Mouse (Mus musculus) effector memory CD4-positive, alpha-beta T cell, adult 5 months (primary cell): ENCODE data around the gene Col6a1. TPM values are rescaled to one million over a fixed set of nuclear protein-coding genes. Genes with fewer than 3 reads are reported as not detected.

ENCODE experiments used
- polyA plus RNA-seq: library from polyadenylated mRNA; unstranded; fragments of 100-300 nt; shearing (Covaris generic); gene quantifications from one replicate; pipeline ENCODE4 v1.2.1, GENCODE M21; 2017

Col6a1 gene
- not detected for polyA plus RNA-seq

DNA sequence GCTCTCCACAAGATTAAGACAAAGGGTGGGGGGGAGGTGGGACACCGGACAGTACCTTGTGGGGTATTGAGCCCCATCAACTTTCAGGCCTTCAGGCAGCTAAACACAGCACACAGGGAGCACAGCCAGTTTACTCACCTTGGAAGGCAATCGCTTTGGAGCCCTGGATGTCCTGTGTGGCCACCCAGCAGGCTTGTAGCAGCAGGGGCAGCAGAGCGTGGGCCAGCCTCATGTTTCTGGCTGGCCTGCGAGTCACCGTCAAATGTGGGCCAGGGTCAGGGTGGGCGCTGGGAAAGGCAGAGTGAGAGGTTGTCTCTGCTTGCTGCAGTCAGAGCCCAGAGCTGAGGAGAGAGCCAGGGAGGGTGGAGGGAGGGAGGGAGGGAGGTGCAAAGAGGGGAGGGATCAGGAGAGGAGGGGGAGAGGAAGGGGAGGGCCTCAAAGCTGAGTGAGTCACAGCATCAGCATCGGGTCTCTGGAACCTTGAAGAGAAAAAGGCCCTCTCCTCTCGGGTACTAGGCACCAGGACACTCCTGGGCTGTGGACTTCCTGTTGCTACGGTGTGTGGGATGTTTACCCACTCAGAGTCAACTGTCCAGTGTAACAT lies at the start of gene Col6a1:
Gene Col6a1 (minus strand): TSS at position 487 of the 604 bp plus-strand sequence.

Other genes with a start within 250 kb of the Col6a1 start
- 18.0 TPM for gene Lss, start 194.6 kb downstream of the Col6a1 start, polyA plus RNA-seq
- not detected for gene Spatc1l, start 163.9 kb downstream of the Col6a1 start, polyA plus RNA-seq
- gene Ftcd, start 150.5 kb downstream of the Col6a1 start, polyA plus RNA-seq: not detected
- gene Col6a2, start 102.5 kb downstream of the Col6a1 start, polyA plus RNA-seq: not detected
- gene Pcbp3, start 235.7 kb upstream of the Col6a1 start, polyA plus RNA-seq: 9.1 TPM